Mouse (Mus musculus): ENCODE data around the gene Gm49318. TPM values are rescaled to one million over a fixed set of nuclear protein-coding genes. Genes with fewer than 3 reads are reported as not detected.

Gene Gm49318
- polyA plus RNA-seq, 1 experiment from 2014 or later: not detected

- WGBS: 5% methylated on average over 57 of the region's 57 CpGs
- ATAC-seq (replicated peaks; ENCODE audit: low FRiP score, low read depth): peak; percentile 99
- H3K4me1 ChIP-seq (replicated peaks; ENCODE audit: insufficient read depth, low read length): peaks cover 19% of the 10 kb centered on the region
Measured at GRCm38 (mm10) chr9:22002194-22003162, 68.6 kb downstream of the Gm49318 start, which contains the start of the genes Ccdc151 and Prkcsh. TSS of gene Ccdc151 (minus strand) at chr9:22002634. TSS of gene Prkcsh (plus strand) at chr9:22002806.

GRCm38 (mm10) chr9:22001633-22002032, 69.4 kb downstream of the Gm49318 start:
- Histone ChIP-seq H3K27ac (no peak overlapping the region), H3K9ac (ENCODE audit: low read depth, low read length) (no peak overlapping the region), H3K36me3 (ENCODE audit: insufficient read depth, low read length) (peaks cover 15% of the 10 kb centered on the region; the same call in 1 of the 2 replicates), H3K27me3 (ENCODE audit: insufficient read depth, low read length) (no peaks in the 10 kb centered on the region), H3K9me3 (replicated peaks; ENCODE audit: low read length) (no peaks in the 10 kb centered on the region), H3K4me2 (ENCODE audit: low read length) (no peak overlapping the region), H3K4me1 (replicated peaks; ENCODE audit: insufficient read depth, low read length) (peaks cover 19% of the 10 kb centered on the region), H3K4me3 (replicated peaks; ENCODE audit: low read depth, low read length) (no peak overlapping the region)
- WGBS: 79% methylated on average over 4 of the region's 4 CpGs
- peak; percentile 30; the same call in 1 of the 2 replicates for TF ChIP-seq CTCF (IDR thresholded peaks at IDR 0.05; ENCODE audit: low read depth)
- DNase-seq (ENCODE audit: low spot score) (no peak), ATAC-seq (replicated peaks; ENCODE audit: low FRiP score, low read depth) (no peak)

More at GRCm38 (mm10) chr9:22002194-22003162, 68.6 kb downstream of the Gm49318 start, which contains the start of the genes Ccdc151 and Prkcsh:
- DNase-seq (ENCODE audit: low spot score): peak; percentile 99
- H3K4me2 ChIP-seq (ENCODE audit: low read length): peak within 1 kb of the TSS; percentile 72
- H3K36me3 ChIP-seq (ENCODE audit: insufficient read depth, low read length): peaks cover 21% of the 10 kb centered on the region; the same call in 1 of the 2 replicates
- H3K27ac ChIP-seq: peak within 1 kb of the TSS; percentile 67
- no peaks in the 10 kb centered on the region for H3K27me3 ChIP-seq (ENCODE audit: insufficient read depth, low read length)
- no peaks in the 10 kb centered on the region for H3K9me3 ChIP-seq (replicated peaks; ENCODE audit: low read length)
- peak within 1 kb of the TSS; percentile 66 for H3K4me3 ChIP-seq (replicated peaks; ENCODE audit: low read depth, low read length)
- TF ChIP-seq CTCF (IDR thresholded peaks at IDR 0.05; ENCODE audit: low read depth): peak; percentile 21; the same call in 1 of the 2 replicates
- peak within 1 kb of the TSS; percentile 65 for H3K9ac ChIP-seq (ENCODE audit: low read depth, low read length)

- no peak for DNase-seq (ENCODE audit: low spot score)
- 93% methylated on average over 6 of the region's 6 CpGs for WGBS
- Histone ChIP-seq H3K9ac (ENCODE audit: low read depth, low read length) (no peak overlapping the region), H3K27me3 (ENCODE audit: insufficient read depth, low read length) (no peaks in the 10 kb centered on the region), H3K4me2 (ENCODE audit: low read length) (no peak overlapping the region), H3K4me3 (replicated peaks; ENCODE audit: low read depth, low read length) (no peak overlapping the region), H3K9me3 (replicated peaks; ENCODE audit: low read length) (no peaks in the 10 kb centered on the region), H3K27ac (no peak overlapping the region), H3K36me3 (ENCODE audit: insufficient read depth, low read length) (0 out of 2 replicates have a peak, but pooled peaks cover 8% of the 10 kb centered on the region), H3K4me1 (replicated peaks; ENCODE audit: insufficient read depth, low read length) (peaks cover 19% of the 10 kb centered on the region)
- no peak for ATAC-seq (replicated peaks; ENCODE audit: low FRiP score, low read depth)
- no peak for TF ChIP-seq CTCF (IDR thresholded peaks at IDR 0.05; ENCODE audit: low read depth)
Measured at GRCm38 (mm10) chr9:22000296-22000695, 70.8 kb downstream of the Gm49318 start.

GRCm38 (mm10) chr9:21996178-21996867, 74.7 kb downstream of the Gm49318 start:
- no peak for TF ChIP-seq CTCF (IDR thresholded peaks at IDR 0.05; ENCODE audit: low read depth)
- no peak for ATAC-seq (replicated peaks; ENCODE audit: low FRiP score, low read depth)
- Histone ChIP-seq H3K27ac (no peak overlapping the region), H3K4me3 (replicated peaks; ENCODE audit: low read depth, low read length) (no peak overlapping the region), H3K9me3 (replicated peaks; ENCODE audit: low read length) (no peaks in the 10 kb centered on the region), H3K36me3 (ENCODE audit: insufficient read depth, low read length) (no peaks in the 10 kb centered on the region), H3K9ac (ENCODE audit: low read depth, low read length) (no peak overlapping the region), H3K4me1 (replicated peaks; ENCODE audit: insufficient read depth, low read length) (no peaks in the 10 kb centered on the region), H3K27me3 (ENCODE audit: insufficient read depth, low read length) (no peaks in the 10 kb centered on the region), H3K4me2 (ENCODE audit: low read length) (no peak overlapping the region)
- WGBS: 74% methylated on average over 3 of the region's 3 CpGs
- DNase-seq (ENCODE audit: low spot score): no peak

- WGBS: 72% methylated on average over 4 of the region's 4 CpGs
- no peak for TF ChIP-seq CTCF (IDR thresholded peaks at IDR 0.05; ENCODE audit: low read depth)
- Histone ChIP-seq H3K9me3 (replicated peaks; ENCODE audit: low read length) (no peaks in the 10 kb centered on the region), H3K9ac (ENCODE audit: low read depth, low read length) (no peak overlapping the region), H3K36me3 (ENCODE audit: insufficient read depth, low read length) (no peaks in the 10 kb centered on the region), H3K4me1 (replicated peaks; ENCODE audit: insufficient read depth, low read length) (peaks cover 12% of the 10 kb centered on the region), H3K27me3 (ENCODE audit: insufficient read depth, low read length) (peaks cover 23% of the 10 kb centered on the region), H3K27ac (no peak overlapping the region), H3K4me3 (replicated peaks; ENCODE audit: low read depth, low read length) (no peak overlapping the region), H3K4me2 (ENCODE audit: low read length) (no peak overlapping the region)
- ATAC-seq (replicated peaks; ENCODE audit: low FRiP score, low read depth) (no peak), DNase-seq (ENCODE audit: low spot score) (no peak)
Measured at GRCm38 (mm10) chr9:21992227-21992626, 78.8 kb downstream of the Gm49318 start.
